Mouse (Mus musculus) lung, postnatal 0 days (tissue): ENCODE measurements around the gene Cd44.

Experiments used
- CTCF ChIP-seq: IDR thresholded peaks from 2 replicates; pipeline ENCODE4 v1.5.1; 2016; ENCODE audit warnings: antibody characterized with exemption, mild to moderate bottlenecking
- EP300 ChIP-seq: IDR thresholded peaks from 2 replicates; pipeline ENCODE4 v1.6.1; 2016; ENCODE audit warnings: antibody characterized with exemption, mild to moderate bottlenecking, control low read depth

GRCm38 (mm10) chr2:102899238-102899637, 2.2 kb downstream of the Cd44 start:
- no peak for TF ChIP-seq EP300
- TF ChIP-seq CTCF, result no peak
